Mouse (Mus musculus): ENCODE results near the gene Il16. TPM values are rescaled to one million over a fixed set of nuclear protein-coding genes. Genes with fewer than 3 reads are reported as not detected.

Gene Il16
- polyA plus RNA-seq, 1 experiment: 1.6 TPM

- Histone ChIP-seq H3K4me1 (ENCODE audit: control insufficient read depth, insufficient read depth, low read length) (peaks cover 2% of the 10 kb centered on the region), H3K4me3 (ENCODE audit: insufficient read depth, low read length) (no peak overlapping the region), H3K27ac (ENCODE audit: insufficient read depth, low read length) (no peak overlapping the region)
- TF ChIP-seq POLR2A (IDR thresholded peaks at IDR 0.05; ENCODE audit: extremely low read depth, insufficient read depth, low read length) (no peak), CTCF (IDR thresholded peaks at IDR 0.05; ENCODE audit: extremely low read depth, insufficient read depth, low read length) (no peak)
These were observed 118.2 kb downstream of the Il16 start for GRCm38 (mm10) chr7:83627369-83627768.

DNA sequence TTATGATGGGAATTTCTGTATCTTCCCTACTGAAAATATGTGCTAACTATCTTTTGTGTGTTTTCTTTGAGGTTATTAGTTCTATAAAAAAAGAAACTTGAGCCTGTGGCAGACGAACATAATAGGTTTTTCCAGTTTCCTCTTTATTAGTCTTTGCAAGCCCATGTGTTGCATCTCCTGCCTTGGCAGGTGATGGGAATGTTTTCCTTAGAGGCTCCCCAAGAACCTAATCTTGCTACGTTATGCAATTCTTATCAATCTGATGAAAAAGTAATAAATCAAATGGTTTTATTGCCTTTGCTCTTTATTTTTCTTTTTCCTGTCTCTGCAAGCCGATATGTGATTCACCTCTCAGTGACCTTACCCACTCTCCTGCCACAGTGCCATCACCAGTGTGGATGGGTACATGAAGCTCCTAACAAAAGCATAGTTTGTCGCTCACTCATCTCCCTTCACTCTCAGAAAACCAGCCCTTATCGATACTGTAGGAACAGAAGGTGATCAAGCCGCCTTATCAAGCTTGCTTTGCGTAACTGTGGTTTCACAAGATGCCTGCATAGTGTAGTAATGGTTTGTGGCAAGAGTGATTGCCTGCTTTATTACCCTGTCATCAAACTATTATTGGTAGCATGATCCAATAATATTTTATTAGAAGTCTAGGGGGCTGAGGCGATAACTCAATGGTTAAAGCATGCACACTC is 118.8 kb downstream of the Il16 start:
- no peak overlapping the region for H3K4me3 ChIP-seq (ENCODE audit: insufficient read depth, low read length)
- H3K27ac ChIP-seq (ENCODE audit: insufficient read depth, low read length): no peak overlapping the region
- TF ChIP-seq CTCF (IDR thresholded peaks at IDR 0.05; ENCODE audit: extremely low read depth, insufficient read depth, low read length) (no peak), POLR2A (IDR thresholded peaks at IDR 0.05; ENCODE audit: extremely low read depth, insufficient read depth, low read length) (no peak)
- H3K4me1 ChIP-seq (ENCODE audit: control insufficient read depth, insufficient read depth, low read length): peaks cover 2% of the 10 kb centered on the region

GRCm38 (mm10) chr7:83624065-83624464 is 121.5 kb downstream of the Il16 start:
- no peak for TF ChIP-seq CTCF (IDR thresholded peaks at IDR 0.05; ENCODE audit: extremely low read depth, insufficient read depth, low read length)
- no peak for TF ChIP-seq POLR2A (IDR thresholded peaks at IDR 0.05; ENCODE audit: extremely low read depth, insufficient read depth, low read length)
- H3K4me1 ChIP-seq (ENCODE audit: control insufficient read depth, insufficient read depth, low read length): no peaks in the 10 kb centered on the region
- no peak overlapping the region for H3K4me3 ChIP-seq (ENCODE audit: insufficient read depth, low read length)
- H3K27ac ChIP-seq (ENCODE audit: insufficient read depth, low read length): no peak overlapping the region

DNA sequence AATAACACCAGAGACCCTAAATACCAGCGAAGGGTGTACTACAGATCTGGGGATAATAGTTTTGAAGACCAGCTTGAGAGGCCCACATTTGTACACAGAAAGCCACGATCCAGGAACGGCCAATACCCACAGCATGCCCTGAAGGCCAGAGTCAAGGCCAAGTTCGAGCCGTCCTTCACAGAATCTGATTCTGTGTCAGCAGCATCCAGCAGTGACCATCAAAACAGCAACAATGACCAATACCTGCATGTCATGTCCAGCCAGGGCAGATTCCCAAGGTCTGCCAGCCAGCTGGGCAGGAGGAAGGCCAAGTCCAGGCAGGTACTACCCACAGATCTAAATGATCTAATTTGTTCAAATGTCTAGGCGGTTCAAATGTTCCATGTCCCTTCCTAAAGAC is 122.9 kb downstream of the Il16 start:
- H3K4me1 ChIP-seq (ENCODE audit: control insufficient read depth, insufficient read depth, low read length): no peaks in the 10 kb centered on the region
- H3K4me3 ChIP-seq (ENCODE audit: insufficient read depth, low read length): no peak overlapping the region
- no peak for TF ChIP-seq POLR2A (IDR thresholded peaks at IDR 0.05; ENCODE audit: extremely low read depth, insufficient read depth, low read length)
- TF ChIP-seq CTCF (IDR thresholded peaks at IDR 0.05; ENCODE audit: extremely low read depth, insufficient read depth, low read length): no peak
- H3K27ac ChIP-seq (ENCODE audit: insufficient read depth, low read length): no peak overlapping the region

- H3K27ac ChIP-seq (ENCODE audit: insufficient read depth, low read length): no peak overlapping the region
- TF ChIP-seq CTCF (IDR thresholded peaks at IDR 0.05; ENCODE audit: extremely low read depth, insufficient read depth, low read length): no peak
- no peak for TF ChIP-seq POLR2A (IDR thresholded peaks at IDR 0.05; ENCODE audit: extremely low read depth, insufficient read depth, low read length)
- H3K4me3 ChIP-seq (ENCODE audit: insufficient read depth, low read length): no peak overlapping the region
- H3K4me1 ChIP-seq (ENCODE audit: control insufficient read depth, insufficient read depth, low read length): peaks cover 1% of the 10 kb centered on the region
These were observed 126.8 kb downstream of the Il16 start for GRCm38 (mm10) chr7:83618709-83619108.

DNA sequence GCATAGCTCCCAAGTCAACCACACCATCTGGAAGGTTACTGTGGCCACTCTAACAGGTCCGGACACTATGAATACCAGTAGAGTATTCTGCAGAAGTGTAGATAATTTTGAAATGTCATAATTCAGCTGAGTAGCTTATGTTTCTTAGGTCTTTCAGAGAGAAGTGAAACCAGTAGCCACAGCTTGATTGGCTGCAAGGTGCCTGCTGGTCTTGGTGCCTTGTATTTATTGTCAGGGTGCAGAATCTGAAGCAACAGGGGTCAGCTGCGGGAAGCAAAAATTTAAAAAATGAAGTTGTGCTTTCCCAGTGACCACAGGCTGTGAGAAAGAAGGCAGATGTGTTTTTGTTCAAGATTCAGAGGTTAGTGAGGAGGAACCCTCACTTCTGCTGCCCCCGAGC is 129.3 kb downstream of the Il16 start:
- Histone ChIP-seq H3K4me1 (ENCODE audit: control insufficient read depth, insufficient read depth, low read length) (peaks cover 1% of the 10 kb centered on the region), H3K4me3 (ENCODE audit: insufficient read depth, low read length) (no peak overlapping the region), H3K27ac (ENCODE audit: insufficient read depth, low read length) (no peak overlapping the region)
- no peak for TF ChIP-seq POLR2A (IDR thresholded peaks at IDR 0.05; ENCODE audit: extremely low read depth, insufficient read depth, low read length)
- no peak for TF ChIP-seq CTCF (IDR thresholded peaks at IDR 0.05; ENCODE audit: extremely low read depth, insufficient read depth, low read length)

- Histone ChIP-seq H3K4me3 (ENCODE audit: insufficient read depth, low read length) (no peak overlapping the region), H3K4me1 (ENCODE audit: control insufficient read depth, insufficient read depth, low read length) (peaks cover 1% of the 10 kb centered on the region), H3K27ac (ENCODE audit: insufficient read depth, low read length) (no peak overlapping the region)
- no peak for TF ChIP-seq POLR2A (IDR thresholded peaks at IDR 0.05; ENCODE audit: extremely low read depth, insufficient read depth, low read length)
- no peak for TF ChIP-seq CTCF (IDR thresholded peaks at IDR 0.05; ENCODE audit: extremely low read depth, insufficient read depth, low read length)
These were observed 129.7 kb downstream of the Il16 start for GRCm38 (mm10) chr7:83615815-83616214.

DNA sequence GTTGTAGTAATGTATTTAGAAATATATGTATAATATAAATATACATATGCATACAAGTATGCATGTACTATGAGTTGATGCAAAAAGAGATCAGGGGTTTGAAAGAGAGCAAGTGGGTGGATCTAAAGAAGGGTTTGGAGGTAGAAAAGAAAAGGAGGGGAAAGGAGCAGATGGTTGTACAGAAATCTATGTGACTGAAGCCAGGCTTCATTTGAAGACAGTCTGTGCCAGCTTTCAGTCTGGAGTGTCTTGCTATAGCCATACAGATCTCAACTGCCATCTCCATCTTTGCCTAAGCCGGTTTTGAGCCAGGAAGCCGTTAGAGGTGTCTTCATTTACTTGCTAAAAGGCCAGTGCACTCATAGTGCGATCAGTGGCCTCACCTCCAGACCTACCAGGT is 130.3 kb downstream of the Il16 start:
- no peak overlapping the region for H3K27ac ChIP-seq (ENCODE audit: insufficient read depth, low read length)
- no peak overlapping the region for H3K4me3 ChIP-seq (ENCODE audit: insufficient read depth, low read length)
- TF ChIP-seq CTCF (IDR thresholded peaks at IDR 0.05; ENCODE audit: extremely low read depth, insufficient read depth, low read length) (no peak), POLR2A (IDR thresholded peaks at IDR 0.05; ENCODE audit: extremely low read depth, insufficient read depth, low read length) (no peak)
- H3K4me1 ChIP-seq (ENCODE audit: control insufficient read depth, insufficient read depth, low read length): peaks cover 1% of the 10 kb centered on the region

DNA sequence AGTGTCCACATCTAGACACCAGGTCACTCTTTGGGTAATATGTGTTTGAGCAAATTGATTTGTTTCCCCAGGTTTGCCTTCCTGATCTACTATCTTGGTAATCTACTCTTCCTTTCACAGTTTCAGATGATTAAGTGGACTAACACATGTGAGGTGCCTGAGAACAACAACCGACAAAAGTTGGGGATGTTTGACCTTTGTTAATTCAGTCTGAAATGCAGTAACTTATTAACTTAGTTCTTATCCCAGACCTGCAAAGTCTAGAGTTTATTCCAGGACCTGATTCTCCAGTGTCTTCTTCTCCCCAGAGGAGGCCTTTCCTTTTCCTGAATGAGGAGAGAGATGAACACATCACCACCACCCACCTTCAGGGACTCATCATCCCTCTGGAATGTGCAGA is 133.6 kb downstream of the Il16 start:
- Histone ChIP-seq H3K4me1 (ENCODE audit: control insufficient read depth, insufficient read depth, low read length) (peaks cover 1% of the 10 kb centered on the region), H3K27ac (ENCODE audit: insufficient read depth, low read length) (no peak overlapping the region), H3K4me3 (ENCODE audit: insufficient read depth, low read length) (no peak overlapping the region)
- TF ChIP-seq POLR2A (IDR thresholded peaks at IDR 0.05; ENCODE audit: extremely low read depth, insufficient read depth, low read length) (no peak), CTCF (IDR thresholded peaks at IDR 0.05; ENCODE audit: extremely low read depth, insufficient read depth, low read length) (no peak)

DNA sequence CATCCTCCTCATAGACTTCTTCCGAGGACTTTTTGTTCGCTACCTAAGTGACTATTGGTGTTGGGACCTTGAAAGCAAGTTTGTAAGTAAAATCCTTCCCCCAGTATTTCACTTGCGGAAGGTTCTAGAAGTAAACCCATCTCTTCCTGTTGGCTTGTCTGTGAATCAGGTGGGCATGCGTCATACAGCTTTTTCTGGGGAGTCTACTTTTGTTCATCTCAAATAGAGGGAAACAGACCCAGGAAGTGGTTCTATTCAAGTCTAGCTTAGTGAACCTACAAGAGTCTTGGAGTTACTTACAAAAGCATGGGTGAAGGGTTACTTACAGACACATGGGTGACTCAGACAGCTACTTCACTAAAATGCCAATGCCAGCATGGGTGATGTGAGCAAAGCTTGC is 135.6 kb downstream of the Il16 start:
- Histone ChIP-seq H3K4me3 (ENCODE audit: insufficient read depth, low read length) (no peak overlapping the region), H3K27ac (ENCODE audit: insufficient read depth, low read length) (no peak overlapping the region), H3K4me1 (ENCODE audit: control insufficient read depth, insufficient read depth, low read length) (no peaks in the 10 kb centered on the region)
- TF ChIP-seq CTCF (IDR thresholded peaks at IDR 0.05; ENCODE audit: extremely low read depth, insufficient read depth, low read length) (no peak), POLR2A (IDR thresholded peaks at IDR 0.05; ENCODE audit: extremely low read depth, insufficient read depth, low read length) (no peak)

All from cortical plate, adult 2 months (tissue).